Mouse (Mus musculus) left cerebral cortex, adult 9 months (tissue): Measurements from ENCODE around the gene Igsf3.

Experiments used
- DNase-seq, 2 experiments: peaks; one replicate each; pipeline ENCODE4 v3.0.0; 2022; ENCODE audit warnings: low spot score in 2 of 2

Igsf3 gene

GRCm38 (mm10) chr3:101447239-101447638, 70.4 kb downstream of the Igsf3 start:
- DNase-seq, result no peak

GRCm38 (mm10) chr3:101448765-101449164, 71.9 kb downstream of the Igsf3 start:
- peak; percentile 63 to 73 for DNase-seq

DNA sequence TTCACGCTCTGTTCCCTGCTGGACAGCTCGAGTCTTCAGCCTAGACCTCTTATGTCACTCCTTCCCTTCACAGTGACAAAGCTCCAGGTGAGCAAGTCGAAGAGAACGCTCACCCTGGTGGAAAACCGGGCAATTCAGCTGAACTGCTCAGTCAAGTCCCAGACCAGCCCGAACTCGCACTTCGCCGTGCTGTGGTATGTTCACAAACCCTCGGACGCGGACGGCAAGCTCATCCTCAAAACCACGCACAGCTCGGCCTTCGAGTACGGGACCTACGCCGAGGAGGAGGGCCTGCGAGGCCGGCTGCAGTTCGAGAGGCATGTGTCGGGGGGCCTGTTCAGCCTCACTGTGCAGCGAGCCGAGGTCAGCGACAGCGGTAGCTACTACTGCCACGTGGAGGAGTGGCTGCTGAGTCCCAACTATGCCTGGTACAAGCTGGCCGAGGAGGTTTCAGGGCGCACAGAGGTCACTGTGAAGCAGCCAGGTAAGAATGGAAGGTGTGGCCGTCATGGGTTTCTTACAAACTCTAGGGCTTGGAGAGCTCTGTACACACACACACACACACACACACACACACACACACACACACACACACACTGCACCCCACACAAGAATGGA, 74.0 kb downstream of the Igsf3 start:
- DNase-seq, result no peak

DNA sequence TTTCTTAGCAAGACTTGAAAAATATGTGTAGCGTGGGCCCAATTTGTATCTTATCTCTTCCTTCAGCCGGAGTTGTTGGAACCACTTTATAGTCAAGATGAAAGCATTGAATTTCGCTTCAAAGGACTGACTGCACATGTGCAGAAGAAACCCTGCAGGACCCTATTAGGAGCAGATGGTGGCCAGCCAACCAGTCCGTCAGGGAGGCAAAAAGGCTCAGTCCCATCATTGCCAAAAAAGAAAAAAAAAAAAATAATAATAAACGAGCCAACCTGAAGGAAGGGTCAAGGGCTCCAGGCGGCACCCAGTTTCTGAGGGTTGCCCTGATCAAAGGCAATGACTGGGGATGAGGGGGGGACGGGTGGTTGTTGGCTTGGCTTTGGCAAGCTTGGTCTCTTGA, 83.7 kb downstream of the Igsf3 start:
- no peak for DNase-seq

- no peak for DNase-seq
These were observed 84.2 kb downstream of the Igsf3 start for GRCm38 (mm10) chr3:101461046-101461445.

- no peak for DNase-seq
These were observed 84.9 kb downstream of the Igsf3 start for GRCm38 (mm10) chr3:101461816-101462215.

GRCm38 (mm10) chr3:101462294-101462693, 85.4 kb downstream of the Igsf3 start:
- peak in 1 of 2 experiments; percentile 89 for DNase-seq

DNA sequence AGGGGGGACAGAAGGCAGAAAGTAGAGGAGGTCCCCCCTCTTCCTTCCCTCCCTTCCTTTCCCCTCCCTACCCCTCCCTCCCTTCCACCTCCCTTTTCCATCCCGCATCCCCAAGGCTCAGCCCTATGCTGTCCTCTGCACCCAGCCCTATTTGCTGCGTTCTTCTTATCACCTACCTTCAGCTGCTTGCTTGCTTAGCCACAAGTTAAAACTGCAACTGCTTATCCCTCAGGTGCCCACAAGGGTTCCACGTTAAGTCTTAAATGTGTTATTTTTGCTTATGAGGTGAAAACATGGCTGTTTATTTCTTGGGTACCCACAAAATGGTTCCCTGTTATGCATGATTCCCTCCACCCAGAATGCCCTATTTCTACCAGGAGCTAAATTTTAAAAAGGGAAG, 86.6 kb downstream of the Igsf3 start:
- DNase-seq, result no peak

- DNase-seq, result no peak
These were observed 92.8 kb downstream of the Igsf3 start for GRCm38 (mm10) chr3:101469675-101470074.

DNA sequence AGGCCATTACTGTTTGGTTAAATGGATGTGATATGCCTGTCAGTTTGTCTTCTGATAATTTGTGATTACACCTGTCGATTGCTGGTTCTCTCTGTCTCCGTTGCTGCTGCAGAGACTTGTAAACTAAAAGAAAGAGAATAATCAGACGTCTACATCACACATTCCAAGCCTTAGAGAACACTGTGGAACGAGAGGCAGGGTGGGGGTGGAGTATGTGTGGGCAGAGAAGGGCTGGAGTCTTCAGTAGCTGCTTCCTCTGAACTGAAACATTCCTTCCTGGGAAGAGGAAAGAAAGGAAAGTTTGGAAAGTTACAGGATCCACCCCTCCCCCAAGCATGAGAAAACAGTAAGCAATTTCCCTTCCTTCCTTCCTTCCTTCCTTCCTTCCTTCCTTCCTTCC, 95.0 kb downstream of the Igsf3 start:
- DNase-seq, result no peak

- no peak for DNase-seq
These were observed 105.1 kb downstream of the Igsf3 start for GRCm38 (mm10) chr3:101481951-101482350.

DNA sequence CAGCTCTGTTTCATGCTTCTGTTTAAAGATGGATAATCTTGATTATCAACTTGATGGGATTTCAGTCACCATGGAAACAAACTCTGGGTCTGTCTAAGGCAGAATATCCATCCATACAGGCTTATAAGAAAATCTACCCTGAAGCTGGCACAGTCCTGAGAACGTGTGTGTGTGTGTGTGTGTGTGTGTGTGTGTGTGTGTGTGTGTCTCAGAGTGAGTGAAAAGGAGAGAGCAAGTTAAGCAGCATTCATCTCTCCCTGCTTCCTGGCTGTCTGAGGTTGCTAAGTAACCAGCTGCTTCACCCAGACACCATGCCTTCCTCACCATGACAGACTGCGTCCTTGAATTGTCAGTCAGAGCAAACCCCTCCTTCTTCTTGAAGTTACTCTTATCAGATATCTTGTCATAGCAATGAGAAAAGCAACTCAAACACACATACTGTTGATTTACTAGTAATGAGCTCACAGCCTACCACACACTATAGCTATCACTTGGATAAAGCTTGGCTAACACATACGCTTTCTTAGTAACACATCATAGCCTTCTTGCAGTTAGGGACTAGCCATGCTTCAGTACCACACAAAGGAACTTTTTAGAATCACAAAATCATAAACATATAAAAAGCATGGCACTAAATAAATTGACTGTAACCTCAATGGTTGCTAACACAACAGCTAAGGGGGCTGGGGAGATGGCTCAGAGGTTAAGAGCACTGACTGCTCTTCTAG, 106.5 kb downstream of the Igsf3 start:
- DNase-seq, result no peak

DNA sequence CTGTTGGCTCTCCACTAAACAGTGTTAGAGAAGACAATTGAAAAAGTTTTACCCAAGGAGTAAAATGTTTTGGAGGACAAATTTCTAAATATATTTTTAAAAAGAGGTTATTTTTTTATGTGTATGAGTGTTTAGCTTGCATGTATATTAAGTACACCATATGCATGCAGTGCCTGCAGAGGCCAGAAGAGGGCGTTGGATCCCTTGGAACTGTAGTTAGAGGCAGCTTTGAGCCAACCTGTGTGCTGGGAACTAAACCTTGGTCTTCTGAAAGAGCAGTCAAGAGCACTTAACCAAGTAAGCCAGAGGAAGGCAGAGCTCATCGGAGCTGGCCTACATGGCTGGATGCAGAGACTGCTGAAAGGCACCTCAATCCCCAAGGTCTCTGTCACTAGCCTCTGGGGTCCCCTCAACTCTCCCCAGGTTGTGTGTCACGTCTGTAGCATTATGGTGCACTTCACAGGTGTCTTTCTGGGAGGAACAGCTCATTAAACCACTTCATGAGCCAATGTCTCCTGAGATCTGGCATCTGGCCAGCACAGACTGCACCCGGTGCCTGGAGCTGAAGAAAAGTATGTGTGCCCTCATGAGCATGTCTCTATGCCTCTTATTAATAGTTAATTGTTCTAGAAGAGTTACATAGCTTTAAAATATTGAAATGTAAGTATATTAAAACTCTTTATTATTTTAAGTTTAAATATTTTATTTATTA, 109.3 kb downstream of the Igsf3 start:
- DNase-seq, result no peak

DNA sequence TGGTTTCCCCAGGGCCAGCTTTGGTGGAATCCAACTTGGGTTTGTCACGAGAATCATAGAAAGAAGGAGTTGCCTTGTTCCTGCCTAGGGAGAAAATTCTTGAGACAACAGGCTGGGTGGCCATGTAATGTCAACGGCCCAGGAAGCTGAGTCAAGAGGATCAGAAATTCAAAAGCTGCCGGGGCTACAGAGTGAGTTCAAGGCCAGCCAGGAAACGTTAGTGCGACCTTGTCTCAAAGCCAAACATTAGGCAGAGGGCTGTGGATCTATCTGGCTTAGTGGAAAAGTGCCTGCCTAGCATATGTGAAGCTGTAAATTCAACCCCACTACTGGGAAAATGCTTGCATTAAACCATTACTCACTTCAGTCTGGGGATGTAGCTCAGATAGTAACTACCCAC, 110.6 kb downstream of the Igsf3 start:
- no peak for DNase-seq

DNA sequence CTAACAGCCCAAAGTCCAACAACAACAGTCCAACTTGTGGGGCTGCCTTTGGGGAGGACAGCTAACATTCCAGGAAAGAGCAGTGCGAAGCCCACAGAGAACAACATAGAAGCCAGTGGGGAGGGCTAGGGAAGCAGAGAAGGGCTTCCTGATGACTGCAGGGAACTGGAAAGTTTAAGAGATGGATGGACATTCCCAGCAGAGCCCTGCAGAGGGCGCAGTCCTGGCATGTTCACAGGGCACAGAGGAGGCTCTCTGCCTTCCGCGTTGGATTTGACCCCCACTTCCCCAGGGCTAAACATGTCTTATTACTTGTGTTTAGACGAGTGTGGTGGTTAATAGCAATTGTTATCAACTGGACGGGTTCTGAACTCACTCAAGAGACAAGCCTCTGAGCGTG, 111.3 kb downstream of the Igsf3 start:
- no peak for DNase-seq

- peak in 1 of 2 experiments; percentile 25 for DNase-seq
These were observed 113.6 kb downstream of the Igsf3 start for GRCm38 (mm10) chr3:101490515-101490914.

- no peak for DNase-seq
These were observed 116.0 kb downstream of the Igsf3 start for GRCm38 (mm10) chr3:101492908-101493307.

GRCm38 (mm10) chr3:101493937-101494459, 117.1 kb downstream of the Igsf3 start:
- DNase-seq, result peak; percentile 42 to 92

DNA sequence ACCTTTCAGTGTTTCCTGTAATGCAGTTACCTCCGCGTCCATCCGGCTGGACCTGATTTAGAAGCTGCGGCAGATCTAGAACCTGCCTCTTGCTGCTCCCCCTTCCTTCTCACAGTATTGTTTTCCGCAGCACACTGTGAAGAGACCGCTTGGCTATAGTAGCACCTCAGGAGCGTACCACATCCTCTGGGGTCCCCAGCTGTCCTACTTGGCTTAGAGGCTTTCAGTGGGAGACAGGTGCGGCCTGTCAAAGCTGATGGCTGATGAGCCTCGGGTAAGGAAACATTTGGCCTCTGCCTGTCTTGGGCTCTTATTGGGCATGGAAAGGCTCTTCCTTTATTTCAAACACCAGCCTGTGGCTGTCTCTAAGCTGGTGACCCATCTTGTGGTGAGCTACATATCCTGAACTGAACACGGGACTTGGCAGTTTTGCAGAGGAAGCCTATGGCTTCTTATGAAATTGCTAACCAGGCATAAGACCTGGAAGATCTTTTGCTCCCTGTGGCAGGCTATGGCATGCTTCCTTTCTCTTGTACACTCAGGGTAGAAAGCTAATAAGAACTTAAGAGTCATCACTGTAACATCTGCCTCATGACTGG, 120.6 kb downstream of the Igsf3 start:
- DNase-seq, result no peak

GRCm38 (mm10) chr3:101499906-101500305, 123.0 kb downstream of the Igsf3 start:
- DNase-seq, result no peak

DNA sequence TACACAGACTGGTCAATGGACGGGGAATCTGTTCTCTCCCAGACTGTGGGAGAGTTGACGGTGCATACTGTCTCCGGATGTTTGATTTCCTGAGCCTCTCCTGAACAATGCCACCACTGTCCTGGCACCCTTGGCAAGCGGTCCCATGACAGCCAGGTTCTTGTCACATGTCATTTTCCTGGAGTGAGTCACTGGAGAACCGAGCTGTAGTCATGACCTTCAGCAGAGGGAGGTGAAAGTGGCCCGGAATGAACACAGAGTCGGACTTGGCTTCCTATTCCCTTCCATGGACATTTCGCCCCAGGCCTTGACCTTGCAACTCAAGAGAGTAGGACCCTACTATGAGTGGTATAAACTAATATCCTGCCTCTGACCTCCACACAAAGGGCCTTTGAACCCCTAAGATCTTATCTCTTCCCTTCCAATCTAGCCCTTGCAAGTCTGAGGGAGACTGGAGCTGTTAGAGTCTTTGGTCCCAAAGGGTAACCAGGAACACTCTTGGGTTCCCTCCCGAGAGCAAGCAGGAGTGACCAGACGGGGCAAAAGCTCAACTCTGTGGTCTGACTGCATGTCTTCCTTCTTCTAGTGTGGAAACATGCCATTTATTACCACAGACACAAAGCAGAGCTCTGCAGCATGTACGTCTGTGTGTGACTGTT, 123.6 kb downstream of the Igsf3 start:
- no peak for DNase-seq

GRCm38 (mm10) chr3:101501611-101502010, 124.7 kb downstream of the Igsf3 start:
- DNase-seq, result no peak
